Mouse (Mus musculus) liver, embryonic 14 days (tissue): ENCODE results near the gene Arel1. TPM values are rescaled to one million over a fixed set of nuclear protein-coding genes. Genes with fewer than 3 reads are reported as not detected.

Experiments used
- polyA plus RNA-seq: library from polyadenylated mRNA; depleted of rRNA; stranded (reverse); fragments of >200 nt; gene quantifications from 2 replicates; pipeline ENCODE4 v1.2.3, GENCODE M21; 2012; rRNA removed

Gene Arel1
- polyA plus RNA-seq, result 14.9 and 16.6 TPM in 2 replicates

DNA sequence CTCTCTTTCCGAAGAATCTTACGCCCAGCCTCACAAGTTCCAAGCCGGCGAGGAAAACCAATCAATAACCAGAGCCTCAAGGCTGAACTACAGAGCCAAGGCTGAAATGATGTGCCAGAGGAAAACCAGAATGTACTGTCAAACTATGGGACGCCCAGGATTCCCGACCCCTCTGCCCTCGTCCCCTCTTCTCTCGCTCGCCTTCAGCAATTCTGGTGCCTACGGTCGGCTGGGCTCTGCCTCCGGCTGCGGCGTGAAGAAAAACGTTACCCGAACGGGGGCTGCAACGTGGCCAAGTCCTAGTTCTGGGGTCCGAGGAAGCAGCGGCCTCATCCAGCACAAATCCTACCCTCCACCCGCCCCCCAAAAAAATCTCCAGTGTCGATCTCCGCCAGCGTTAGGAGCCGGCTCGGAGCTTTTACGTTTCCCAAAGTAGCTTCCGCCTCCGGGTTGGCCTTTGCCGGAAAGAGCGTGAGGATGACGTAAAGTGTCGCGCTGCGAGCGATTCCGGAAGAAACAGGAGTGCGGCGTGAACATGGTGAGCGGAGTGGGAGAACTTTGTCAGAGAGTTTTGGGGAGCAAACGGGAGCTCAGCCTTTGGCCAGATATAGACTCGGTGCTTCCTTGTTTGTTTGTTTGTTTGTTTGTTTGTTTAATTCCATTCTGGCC, at the start of gene Arel1, which contains the start of gene Fcf1:
TSS of gene Arel1 (minus strand) at position 473 of the 669 bp plus-strand sequence.
TSS of gene Fcf1 (plus strand) at position 470 of the 669 bp plus-strand sequence.

DNA sequence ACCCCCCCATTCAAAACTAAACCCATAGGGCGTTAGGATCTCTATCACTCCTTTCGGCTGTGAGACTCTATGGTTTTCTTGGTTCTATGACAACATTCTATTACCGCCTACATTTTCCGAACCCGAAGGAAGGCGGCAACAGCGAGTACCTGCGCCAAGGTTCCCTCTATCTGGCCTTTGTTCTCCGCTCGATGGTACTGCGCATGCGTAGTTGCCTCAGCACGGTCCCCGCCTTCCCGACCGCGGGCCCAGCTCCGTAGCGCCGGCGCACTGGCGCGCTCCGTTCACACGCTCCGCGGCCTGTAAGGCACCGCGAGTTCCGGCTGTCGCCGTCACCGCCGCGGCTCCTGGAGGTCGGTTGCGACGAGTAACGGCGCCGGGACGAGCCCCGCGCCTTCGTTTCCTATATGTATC, 25.4 kb upstream of the Arel1 start, which contains the start of gene Ylpm1:
TSS of gene Ylpm1 (plus strand) at position 239 of the 414 bp plus-strand sequence.

DNA sequence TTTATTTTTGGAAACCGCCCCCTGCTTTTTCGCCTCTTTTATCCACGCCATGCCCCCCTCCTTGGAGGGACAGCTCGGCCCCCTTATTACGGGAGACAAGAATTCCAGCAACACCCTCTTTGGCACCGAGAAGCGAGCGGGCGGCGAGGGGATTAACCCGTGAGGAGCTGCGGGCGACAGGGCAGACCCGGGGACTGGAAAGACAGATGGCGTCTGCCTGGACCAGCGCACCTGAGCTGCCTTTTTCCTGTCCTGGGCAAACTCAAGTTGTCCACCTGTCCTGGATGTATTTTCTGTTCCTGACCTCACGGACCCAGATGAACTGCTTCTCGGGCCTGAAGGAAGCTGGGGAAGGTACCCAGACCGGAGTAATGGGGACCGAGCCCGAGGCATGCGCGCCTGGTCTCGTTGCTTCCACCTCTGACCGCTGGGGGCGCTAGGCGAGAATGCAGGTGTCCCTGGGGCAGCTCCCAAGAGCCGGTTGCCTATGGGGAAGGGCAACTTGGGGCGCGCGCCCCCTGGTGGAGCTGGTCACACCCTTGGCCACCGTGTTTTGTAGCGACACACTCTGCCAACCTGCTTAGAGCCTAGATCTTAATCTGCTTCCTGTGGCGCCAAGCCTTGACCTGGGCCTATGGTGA, 94.1 kb downstream of the Arel1 start, which contains the start of gene Ltbp2:
TSS of gene Ltbp2 (minus strand) at position 52 of the 641 bp plus-strand sequence.

Other genes starting within 250 kb of the Arel1 start
- 21.2 and 25.6 TPM in 2 replicates for gene Npc2, start 197.7 kb downstream of the Arel1 start, polyA plus RNA-seq
- 49.8 and 62.1 TPM in 2 replicates for gene Isca2, start 197.6 kb downstream of the Arel1 start, polyA plus RNA-seq
- gene Ltbp2, start 94.4 kb downstream of the Arel1 start, polyA plus RNA-seq, result 0.23 and 0.24 TPM in 2 replicates
- 98.4 and 99.3 TPM in 2 replicates for gene Fcf1, start within 50 bp of the Arel1 start, polyA plus RNA-seq
- gene Ylpm1, start 25.4 kb upstream of the Arel1 start, polyA plus RNA-seq, result 9.4 and 10.5 TPM in 2 replicates
- gene Prox2, start 139.9 kb upstream of the Arel1 start, polyA plus RNA-seq, result 1.2 and 1.5 TPM in 2 replicates
- 75.3 and 82.3 TPM in 2 replicates for gene Dlst, start 139.9 kb upstream of the Arel1 start, polyA plus RNA-seq
- 0.25 and 0.36 TPM in 2 replicates for gene Rps6kl1, start 180.4 kb upstream of the Arel1 start, polyA plus RNA-seq
- gene Pgf, start 206.9 kb upstream of the Arel1 start, polyA plus RNA-seq, result 0.22 and 0.31 TPM in 2 replicates
- 45.4 and 47.4 TPM in 2 replicates for gene Eif2b2, start 248.6 kb upstream of the Arel1 start, polyA plus RNA-seq